Mouse (Mus musculus) embryonic facial prominence, embryonic 15.5 days (tissue): Measurements from ENCODE around the gene Gm49395. TPM values are rescaled to one million over a fixed set of nuclear protein-coding genes. Genes with fewer than 3 reads are reported as not detected.

Experiments used
- ATAC-seq: fragments of 200-750 bp; cut with Nextera tagmentation; 2 replicates; pipeline ENCODE4 v1.8.0; 2017; ENCODE audit warnings: low read depth, moderate TSS enrichment; ENCODE audit not compliant: insufficient number of reproducible peaks, low FRiP score, low TSS enrichment
- H3K27ac ChIP-seq: fragments of 300-500 bp; sonication (generic); replicated peaks from 2 replicates; pipeline ENCODE4 v1.5.1; 2015; ENCODE audit warnings: mild to moderate bottlenecking, inconsistent platforms
- H3K27me3 ChIP-seq: fragments of 300-500 bp; sonication (generic); 2 replicates; pipeline ENCODE4 v1.6.1; 2015; ENCODE audit warnings: inconsistent platforms
- H3K36me3 ChIP-seq: fragments of 300-500 bp; sonication (generic); 2 replicates; pipeline ENCODE4 v1.6.1; 2015; ENCODE audit warnings: mild to moderate bottlenecking, inconsistent platforms
- H3K4me1 ChIP-seq: fragments of 300-500 bp; sonication (generic); 2 replicates; pipeline ENCODE4 v1.6.1; 2015; ENCODE audit warnings: inconsistent platforms
- H3K4me2 ChIP-seq: fragments of 300-500 bp; sonication (generic); replicated peaks from 2 replicates; pipeline ENCODE4 v1.6.1; 2015; ENCODE audit warnings: mild to moderate bottlenecking, inconsistent platforms
- H3K4me3 ChIP-seq: fragments of 300-500 bp; sonication (generic); replicated peaks from 2 replicates; pipeline ENCODE4 v1.5.1; 2015; ENCODE audit warnings: mild to moderate bottlenecking, inconsistent platforms
- H3K9ac ChIP-seq: fragments of 300-500 bp; sonication (generic); 2 replicates; pipeline ENCODE4 v1.6.1; 2015; ENCODE audit warnings: inconsistent platforms
- H3K9me3 ChIP-seq: fragments of 300-500 bp; sonication (generic); replicated peaks from 2 replicates; pipeline ENCODE4 v1.6.1; 2016; ENCODE audit warnings: inconsistent platforms
- WGBS: fragments of 180-500 bp; shearing (Covaris S2); methylation state at CpG from one replicate; pipeline ENCODE4 v1.1.7; 2015; 5-methylcytosine and 5-hydroxymethylcytosine counted together
- polyA plus RNA-seq: library from polyadenylated mRNA; unstranded; fragments of >200 nt; fragmentation: Nextera tagmentation; extraction: Ambion mirVana; gene quantifications from 2 replicates; pipeline ENCODE4 v1.2.1, GENCODE M21; 2015

Gene Gm49395
- polyA plus RNA-seq, 1 experiment from 2014 or later, result 5.0 TPM

DNA sequence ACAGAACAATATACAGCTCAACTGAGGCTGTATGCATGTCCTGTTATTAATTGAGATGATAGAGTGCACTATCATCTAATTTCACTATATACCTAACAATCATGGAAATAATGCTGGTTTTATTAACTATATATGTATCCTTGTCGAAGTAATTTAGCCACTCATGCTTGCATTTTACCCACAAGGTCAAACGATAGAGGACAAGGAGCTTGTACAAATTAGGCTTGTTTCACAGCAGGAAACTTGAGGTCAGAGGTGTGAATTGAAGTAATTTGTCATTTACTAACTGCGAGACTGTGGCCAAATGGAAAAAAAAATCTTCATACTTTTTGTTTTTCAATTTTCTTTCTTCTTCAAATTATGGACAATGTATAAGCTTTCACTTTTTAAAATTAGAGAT is 3.5 kb downstream of the Gm49395 start:
- Histone ChIP-seq H3K4me3 (no peak overlapping the region), H3K36me3 (no peaks in the 10 kb centered on the region), H3K4me2 (no peak overlapping the region), H3K4me1 (peaks cover 5% of the 10 kb centered on the region; the same call in 1 of the 2 replicates), H3K9me3 (no peaks in the 10 kb centered on the region), H3K27me3 (no peaks in the 10 kb centered on the region), H3K9ac (no peak overlapping the region), H3K27ac (no peak overlapping the region)
- WGBS, result 76% methylated on average over 3 of the region's 3 CpGs
- no peak for ATAC-seq

DNA sequence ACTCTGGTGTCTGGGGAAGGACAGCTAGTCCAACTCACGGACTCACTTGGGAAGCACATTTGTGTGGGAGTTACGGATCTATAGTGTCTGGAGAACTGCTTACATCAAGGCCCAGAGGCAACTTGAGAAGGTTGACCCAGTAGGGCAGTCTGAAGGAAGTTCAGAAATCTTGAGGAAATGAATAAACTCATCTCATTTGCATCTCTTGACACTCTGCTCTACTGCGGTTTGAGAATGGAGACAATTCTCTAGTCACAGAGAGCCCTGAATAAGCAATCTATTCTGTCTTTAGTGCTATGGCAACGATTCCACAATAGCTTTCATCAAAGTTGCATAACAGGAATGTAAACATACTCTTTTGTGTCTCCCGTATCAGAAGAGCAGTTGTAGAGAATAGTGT is 4.8 kb downstream of the Gm49395 start:
- Histone ChIP-seq H3K4me3 (no peak overlapping the region), H3K9ac (no peak overlapping the region), H3K36me3 (no peaks in the 10 kb centered on the region), H3K27me3 (no peaks in the 10 kb centered on the region), H3K27ac (no peak overlapping the region), H3K4me2 (no peak overlapping the region), H3K9me3 (no peaks in the 10 kb centered on the region), H3K4me1 (peaks cover 5% of the 10 kb centered on the region; the same call in 1 of the 2 replicates)
- no peak for ATAC-seq
- 64% methylated on average over 5 of the region's 5 CpGs for WGBS

DNA sequence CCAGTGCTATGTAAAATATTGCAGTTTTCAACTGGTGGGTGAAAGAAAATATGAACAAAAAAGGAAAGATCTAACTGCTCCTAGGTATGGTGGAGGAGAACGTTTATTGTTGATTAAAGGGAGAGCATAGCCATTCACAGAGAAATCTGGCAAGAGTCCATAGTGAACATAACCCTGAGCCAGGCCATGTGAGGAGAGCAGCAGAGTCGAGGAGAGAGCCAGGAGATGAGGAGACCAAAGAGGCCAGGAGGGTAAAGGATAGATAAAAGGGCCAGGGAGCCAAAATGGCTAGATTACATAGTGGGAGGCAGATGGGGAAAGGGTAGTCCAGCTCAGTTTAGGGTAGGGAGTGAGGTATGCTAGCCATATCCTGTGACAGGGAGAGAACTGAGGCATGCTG is 5.5 kb downstream of the Gm49395 start:
- Histone ChIP-seq H3K27ac (no peak overlapping the region), H3K9me3 (no peaks in the 10 kb centered on the region), H3K36me3 (no peaks in the 10 kb centered on the region), H3K4me2 (no peak overlapping the region), H3K27me3 (no peaks in the 10 kb centered on the region), H3K4me1 (peaks cover 1% of the 10 kb centered on the region; the same call in 1 of the 2 replicates), H3K9ac (no peak overlapping the region), H3K4me3 (no peak overlapping the region)
- ATAC-seq, result no peak
- 51% methylated on average over 2 of the region's 2 CpGs for WGBS

DNA sequence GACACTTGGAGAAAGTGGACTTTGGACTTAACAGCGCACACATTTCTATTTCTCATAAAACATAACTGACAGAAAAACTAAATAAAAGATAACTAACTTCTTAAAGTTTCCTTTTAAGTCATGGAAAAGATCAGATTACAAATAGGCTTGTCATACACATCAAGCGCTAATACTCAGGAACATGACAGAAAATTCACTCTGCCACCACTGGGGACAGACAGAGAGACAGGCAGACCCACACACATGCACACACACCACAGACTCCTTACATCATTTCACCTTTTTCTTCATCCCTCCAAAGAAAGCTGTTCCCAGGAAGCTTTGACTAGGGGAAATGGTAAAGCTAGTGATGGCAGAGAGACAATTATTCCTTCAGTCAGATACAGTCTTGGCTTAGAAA is 6.3 kb downstream of the Gm49395 start:
- H3K9me3 ChIP-seq, result no peaks in the 10 kb centered on the region
- 78% methylated on average over 2 of the region's 2 CpGs for WGBS
- no peak for ATAC-seq

DNA sequence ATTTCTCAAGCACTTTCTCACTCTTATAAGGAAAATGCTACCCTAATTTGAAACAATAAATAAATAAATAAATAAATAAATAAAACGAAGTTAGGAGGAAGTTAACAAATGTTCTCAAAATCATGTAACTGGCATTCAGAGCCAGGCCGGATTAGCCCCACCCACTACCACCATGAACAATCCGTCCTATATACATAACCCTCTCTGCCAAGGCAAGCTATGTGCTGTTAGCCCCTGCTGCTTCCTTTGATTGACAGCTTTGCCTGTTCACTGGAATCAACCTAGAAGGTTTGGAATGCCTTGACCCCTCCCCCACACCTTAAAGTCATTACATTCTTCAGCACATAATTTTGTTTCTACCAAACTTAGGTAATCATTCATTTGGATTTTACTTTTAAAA is 10.2 kb downstream of the Gm49395 start:
- 71% methylated on average over 3 of the region's 3 CpGs for WGBS

More for the DNA sequence above, 6.3 kb downstream of the Gm49395 start:
- H3K4me3 ChIP-seq, result no peak overlapping the region
- no peak overlapping the region for H3K9ac ChIP-seq
- H3K27ac ChIP-seq, result no peak overlapping the region
- no peak overlapping the region for H3K4me2 ChIP-seq
- no peaks in the 10 kb centered on the region for H3K36me3 ChIP-seq
- no peaks in the 10 kb centered on the region for H3K27me3 ChIP-seq
- no peaks in the 10 kb centered on the region for H3K4me1 ChIP-seq

DNA sequence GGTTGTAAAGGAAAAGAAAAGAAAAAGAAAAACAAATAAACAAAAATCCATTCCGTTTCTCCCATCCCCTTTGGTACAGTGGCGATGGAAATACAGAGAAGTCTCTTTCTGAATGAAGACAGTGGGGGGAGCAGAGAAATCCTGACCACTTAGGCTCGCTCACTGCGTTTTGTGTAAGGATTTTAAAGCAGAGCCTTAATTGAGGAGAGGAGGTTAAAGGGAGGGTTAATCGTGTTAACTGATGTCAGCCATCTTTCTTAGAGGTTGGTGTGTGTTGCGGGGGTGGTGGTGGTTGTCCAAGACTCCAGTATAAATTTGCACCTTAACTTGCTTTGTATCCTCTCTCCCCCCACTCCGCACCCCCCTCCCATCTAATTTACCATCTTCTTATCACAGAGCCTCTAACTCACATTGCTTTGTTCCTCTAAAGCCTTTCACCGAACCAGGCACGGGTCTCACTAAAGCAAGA is 10.7 kb downstream of the Gm49395 start:
- H3K4me1 ChIP-seq, result peaks cover 12% of the 10 kb centered on the region
- 50% methylated on average over 9 of the region's 9 CpGs for WGBS
- peak overlapping the region; percentile 65 for H3K4me3 ChIP-seq
- no peaks in the 10 kb centered on the region for H3K27me3 ChIP-seq
- no peak for ATAC-seq
- peak overlapping the region; percentile 94; the same call in 1 of the 2 replicates for H3K27ac ChIP-seq
- H3K9me3 ChIP-seq, result no peaks in the 10 kb centered on the region
- peak overlapping the region; percentile 69; the same call in 1 of the 2 replicates for H3K9ac ChIP-seq
- H3K36me3 ChIP-seq, result peaks cover 19% of the 10 kb centered on the region
- peak overlapping the region; percentile 91 for H3K4me2 ChIP-seq

More for the DNA sequence above, 10.2 kb downstream of the Gm49395 start:
- H3K9me3 ChIP-seq, result no peaks in the 10 kb centered on the region
- H3K4me3 ChIP-seq, result no peak overlapping the region
- no peak overlapping the region for H3K4me2 ChIP-seq
- peaks cover 12% of the 10 kb centered on the region for H3K4me1 ChIP-seq
- H3K27ac ChIP-seq, result no peak overlapping the region
- no peaks in the 10 kb centered on the region for H3K27me3 ChIP-seq
- H3K9ac ChIP-seq, result no peak overlapping the region
- no peak for ATAC-seq
- H3K36me3 ChIP-seq, result peaks cover 17% of the 10 kb centered on the region

DNA sequence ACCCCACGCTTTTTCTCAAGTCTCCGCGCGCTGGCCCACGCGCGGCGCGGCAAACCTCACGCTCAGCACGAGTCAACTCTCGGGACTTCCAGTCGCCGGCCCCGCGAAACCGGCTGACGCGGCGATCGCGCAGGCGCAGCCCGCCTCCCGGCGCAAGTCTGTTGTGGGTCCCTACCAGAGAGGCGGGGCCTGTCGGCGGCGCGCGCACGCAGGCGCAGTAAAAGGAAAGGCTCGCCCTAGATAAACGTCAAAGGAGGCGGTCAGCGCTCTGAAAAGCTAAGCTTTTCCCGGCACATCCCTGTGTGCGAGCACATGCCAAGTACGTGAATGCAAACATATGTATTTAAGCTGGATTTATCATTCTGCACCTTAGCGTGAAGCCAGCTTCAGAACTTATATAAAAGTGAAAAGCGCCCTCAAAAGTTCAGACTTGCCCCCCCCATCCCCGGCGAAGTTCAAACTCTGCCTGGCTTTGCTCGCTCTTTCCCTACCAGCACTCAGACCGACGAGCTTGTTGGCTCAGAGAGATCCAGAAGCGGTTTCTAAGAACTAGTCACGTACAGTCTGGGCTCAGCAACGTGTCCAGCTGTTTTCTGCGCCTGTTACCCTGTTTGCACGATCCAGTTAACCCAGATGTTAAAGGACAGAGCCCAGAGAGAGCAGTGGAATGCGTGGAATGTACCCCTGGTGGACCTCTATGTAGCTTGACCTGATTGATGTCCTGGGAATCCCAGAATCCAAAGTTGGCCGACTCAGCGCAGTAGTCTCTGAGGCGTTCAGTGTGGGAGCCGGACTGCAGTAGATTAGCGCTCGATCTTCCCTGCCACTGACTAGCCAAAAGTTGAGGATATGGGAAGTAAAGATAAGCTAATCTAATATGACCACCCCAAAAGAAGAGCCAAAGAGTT is 11.4 kb downstream of the Gm49395 start, which contains the start of gene Pelo:
TSS of gene Pelo (minus strand) at position 118 of the 908 bp plus-strand sequence.
- Histone ChIP-seq H3K9ac (peak within 1 kb of the TSS; percentile 69), H3K9me3 (no peaks in the 10 kb centered on the region), H3K27me3 (no peaks in the 10 kb centered on the region), H3K4me3 (peak within 1 kb of the TSS; percentile 65), H3K27ac (peak within 1 kb of the TSS; percentile 94), H3K4me1 (peaks cover 12% of the 10 kb centered on the region), H3K4me2 (peak within 1 kb of the TSS; percentile 91), H3K36me3 (peaks cover 19% of the 10 kb centered on the region)
- WGBS, result under 1% methylated on average over 60 of the region's 60 CpGs
- ATAC-seq, result peak; percentile 94

DNA sequence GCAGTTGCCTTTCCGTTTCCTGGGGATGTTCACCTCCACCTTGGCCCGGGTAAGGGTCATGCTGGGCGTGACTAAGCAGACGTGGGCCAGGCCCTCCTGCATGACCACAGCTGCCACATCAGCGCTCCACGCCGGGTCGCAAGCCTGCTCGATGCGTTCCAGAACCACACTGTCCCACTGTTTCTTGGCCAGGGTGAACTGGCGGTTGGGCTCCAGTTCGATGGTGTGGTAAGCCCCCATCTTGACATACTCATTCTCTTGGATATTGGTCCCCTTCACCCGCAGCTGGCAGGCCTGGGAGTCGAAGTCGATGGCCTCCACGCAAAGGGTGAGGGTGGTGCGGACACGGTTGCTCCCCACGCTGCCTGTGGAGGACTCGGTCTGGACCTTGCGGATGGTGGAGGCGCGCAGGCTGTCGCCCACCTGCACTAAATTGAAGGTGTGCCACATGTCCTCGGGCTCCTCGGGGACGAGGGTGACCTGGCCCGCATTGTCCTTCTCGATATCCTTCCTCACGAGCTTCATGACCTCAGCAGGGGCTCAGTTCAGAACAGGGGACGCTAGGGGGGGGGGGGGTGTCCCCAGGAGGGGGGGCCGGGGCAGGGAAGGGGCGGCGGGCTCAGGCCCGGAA is 12.2 kb downstream of the Gm49395 start:
- peaks cover 12% of the 10 kb centered on the region for H3K4me1 ChIP-seq
- no peaks in the 10 kb centered on the region for H3K27me3 ChIP-seq
- WGBS, result 8% methylated on average over 34 of the region's 35 CpGs
- peak overlapping the region; percentile 94; the same call in 1 of the 2 replicates for H3K27ac ChIP-seq
- H3K36me3 ChIP-seq, result peaks cover 19% of the 10 kb centered on the region
- H3K9ac ChIP-seq, result peak overlapping the region; percentile 69
- peak; percentile 34 for ATAC-seq
- peak overlapping the region; percentile 65 for H3K4me3 ChIP-seq
- H3K9me3 ChIP-seq, result no peaks in the 10 kb centered on the region
- H3K4me2 ChIP-seq, result peak overlapping the region; percentile 91

DNA sequence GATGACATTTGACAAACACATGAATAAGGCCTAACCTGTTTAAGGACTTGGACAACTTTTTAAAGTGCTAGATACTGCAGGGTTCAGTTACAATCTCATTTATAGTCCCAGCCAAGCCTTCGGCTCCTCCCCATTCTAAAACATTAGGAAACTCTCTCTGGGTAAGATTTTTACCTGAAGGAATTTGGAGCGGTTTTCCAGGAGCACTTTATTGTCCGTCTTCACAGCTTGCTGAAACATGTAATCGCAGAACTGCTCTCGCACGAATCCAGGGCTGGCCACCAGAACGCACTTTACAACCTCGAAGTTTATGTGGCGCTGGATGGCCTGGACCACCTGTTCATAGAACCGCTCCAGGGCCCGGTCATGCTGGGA is 12.7 kb downstream of the Gm49395 start:
- 61% methylated on average over 11 of the region's 11 CpGs for WGBS
- H3K27me3 ChIP-seq, result no peaks in the 10 kb centered on the region
- peak overlapping the region; percentile 91 for H3K4me2 ChIP-seq
- H3K27ac ChIP-seq, result 0 out of 2 replicates have a peak overlapping the region, but pooled peaks have one; percentile 11
- no peak for ATAC-seq
- peak overlapping the region; percentile 65 for H3K4me3 ChIP-seq
- H3K9me3 ChIP-seq, result no peaks in the 10 kb centered on the region
- peaks cover 12% of the 10 kb centered on the region for H3K4me1 ChIP-seq
- H3K9ac ChIP-seq, result peak overlapping the region; percentile 69; the same call in 1 of the 2 replicates
- peaks cover 19% of the 10 kb centered on the region for H3K36me3 ChIP-seq

DNA sequence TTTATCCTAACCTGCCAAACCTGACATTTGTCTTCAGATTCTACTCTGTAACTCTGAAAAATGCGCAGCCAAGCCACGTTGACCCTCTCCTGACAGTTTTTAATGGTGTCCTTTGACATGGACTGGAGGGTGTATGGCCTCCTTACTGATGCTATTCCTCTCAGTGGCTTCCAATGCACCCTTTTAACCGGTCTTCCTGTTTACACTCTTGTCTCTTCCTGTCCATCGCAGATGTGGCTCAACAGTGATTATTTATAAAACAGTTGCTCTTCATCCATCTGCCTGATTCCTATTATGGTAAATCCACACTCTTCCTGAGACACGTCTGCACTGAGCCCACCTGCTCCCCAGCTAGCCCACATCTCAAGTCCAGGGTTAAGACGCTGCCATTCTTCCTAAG is 15.7 kb downstream of the Gm49395 start:
- Histone ChIP-seq H3K36me3 (peaks cover 19% of the 10 kb centered on the region), H3K4me2 (no peak overlapping the region), H3K4me3 (no peak overlapping the region), H3K27ac (no peak overlapping the region), H3K9me3 (no peaks in the 10 kb centered on the region), H3K4me1 (peaks cover 12% of the 10 kb centered on the region), H3K9ac (no peak overlapping the region), H3K27me3 (no peaks in the 10 kb centered on the region)
- no peak for ATAC-seq
- 83% methylated on average over 6 of the region's 6 CpGs for WGBS

DNA sequence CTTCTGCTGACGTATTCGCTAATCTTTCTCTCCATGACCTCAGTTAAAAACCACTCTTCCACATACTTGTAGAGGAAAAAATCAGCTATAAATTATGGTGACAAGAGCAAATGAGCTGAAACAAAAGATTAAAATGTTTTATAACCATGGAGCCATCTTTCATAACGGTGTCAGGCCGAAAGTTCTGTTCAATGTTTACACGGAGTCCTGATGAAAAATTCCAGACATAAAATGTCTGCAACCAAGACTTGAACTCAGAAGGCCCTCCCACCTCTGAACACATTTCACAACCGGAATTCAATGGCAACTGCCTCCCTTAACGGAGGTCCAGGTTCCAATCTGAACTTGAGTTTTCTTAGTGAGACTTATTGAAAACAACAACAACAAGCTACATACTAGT is 19.4 kb downstream of the Gm49395 start:
- H3K9me3 ChIP-seq, result no peaks in the 10 kb centered on the region
- WGBS, result 86% methylated on average over 7 of the region's 7 CpGs
- H3K27ac ChIP-seq, result no peak overlapping the region
- peaks cover 6% of the 10 kb centered on the region for H3K36me3 ChIP-seq
- ATAC-seq, result no peak
- H3K4me1 ChIP-seq, result no peaks in the 10 kb centered on the region
- no peak overlapping the region for H3K4me3 ChIP-seq
- H3K9ac ChIP-seq, result no peak overlapping the region
- no peaks in the 10 kb centered on the region for H3K27me3 ChIP-seq
- no peak overlapping the region for H3K4me2 ChIP-seq
